Mouse (Mus musculus) forebrain, embryonic 12.5 days (tissue): ENCODE measurements around the gene Fam151a. TPM values are rescaled to one million over a fixed set of nuclear protein-coding genes. Genes with fewer than 3 reads are reported as not detected.
A peak's percentile ranks its signal among the peaks of the same experiment; 100 is the strongest.
"Not testable (repeated sequence)": the region's sequence is repeated elsewhere in the genome, so short reads cannot be mapped to it uniquely, and the experiment has no call there.

ENCODE experiments used
- ATAC-seq: fragments of 200-750 bp; cut with Nextera tagmentation; 2 replicates; pipeline ENCODE4 v1.8.0; 2017; ENCODE audit warnings: moderate TSS enrichment; ENCODE audit not compliant: low FRiP score
- H3K27ac ChIP-seq: fragments of 300-500 bp; sonication (generic); 2 replicates; pipeline ENCODE4 v1.5.1; 2016; ENCODE audit warnings: mild to moderate bottlenecking
- H3K27me3 ChIP-seq: fragments of 300-500 bp; sonication (generic); 2 replicates; pipeline ENCODE4 v1.6.1; 2016; ENCODE audit warnings: mild to moderate bottlenecking
- H3K36me3 ChIP-seq: fragments of 300-500 bp; sonication (generic); replicated peaks from 2 replicates; pipeline ENCODE4 v1.6.1; 2016; ENCODE audit warnings: mild to moderate bottlenecking
- H3K4me1 ChIP-seq: fragments of 300-500 bp; sonication (generic); 2 replicates; pipeline ENCODE4 v1.6.1; 2016
- H3K4me2 ChIP-seq: fragments of 300-500 bp; sonication (generic); 2 replicates; pipeline ENCODE4 v1.6.1; 2016; ENCODE audit warnings: mild to moderate bottlenecking, moderate library complexity
- H3K4me3 ChIP-seq: fragments of 300-500 bp; sonication (generic); replicated peaks from 2 replicates; pipeline ENCODE4 v1.5.1; 2016; ENCODE audit warnings: mild to moderate bottlenecking
- H3K9ac ChIP-seq: fragments of 300-500 bp; sonication (generic); 2 replicates; pipeline ENCODE4 v1.6.1; 2016; ENCODE audit warnings: mild to moderate bottlenecking
- H3K9me3 ChIP-seq: fragments of 300-500 bp; sonication (generic); 2 replicates; pipeline ENCODE4 v1.6.1; 2016
- WGBS: fragments of 180-500 bp; shearing (Covaris S2); methylation state at CpG from one replicate; pipeline ENCODE4 v1.1.7; 2016; 5-methylcytosine and 5-hydroxymethylcytosine counted together
- polyA plus RNA-seq: library from polyadenylated mRNA; unstranded; fragments of >200 nt; fragmentation: Nextera tagmentation; extraction: Ambion mirVana; gene quantifications from 2 replicates; pipeline ENCODE4 v1.2.1, GENCODE M21; 2016

Fam151a gene
- polyA plus RNA-seq, 1 experiment from 2014 or later: not detected

DNA sequence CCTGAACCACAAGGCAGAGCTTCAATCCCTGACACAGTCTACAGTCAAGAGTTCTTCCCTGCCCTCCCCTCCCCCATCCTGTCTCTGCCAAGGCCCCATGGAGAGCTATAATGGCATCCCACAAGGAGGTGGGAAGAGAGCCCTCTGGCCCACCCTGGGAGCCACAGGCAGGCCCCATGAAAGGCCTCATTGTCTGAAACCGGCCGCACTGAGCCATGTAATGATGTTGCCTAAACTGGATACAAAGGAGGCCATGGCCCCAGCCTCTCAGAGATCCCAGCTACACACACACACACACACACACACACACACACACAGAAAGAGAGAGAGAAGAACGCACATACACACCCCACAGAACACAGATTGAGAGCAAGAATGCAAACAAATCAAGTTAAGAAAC is 46.4 kb downstream of the Fam151a start:
- peaks cover 4% of the 10 kb centered on the region; the same call in 1 of the 2 replicates for H3K27me3 ChIP-seq
- ATAC-seq: peak; percentile 80
- H3K9ac ChIP-seq: no peak overlapping the region
- H3K4me1 ChIP-seq: peaks cover 55% of the 10 kb centered on the region
- no peaks in the 10 kb centered on the region for H3K9me3 ChIP-seq
- H3K4me3 ChIP-seq: no peak overlapping the region
- H3K36me3 ChIP-seq: no peaks in the 10 kb centered on the region
- H3K4me2 ChIP-seq: no peak overlapping the region
- H3K27ac ChIP-seq: 0 out of 2 replicates have a peak overlapping the region, but pooled peaks have one; percentile 21
- 0% methylated on average over 3 of the region's 3 CpGs for WGBS

DNA sequence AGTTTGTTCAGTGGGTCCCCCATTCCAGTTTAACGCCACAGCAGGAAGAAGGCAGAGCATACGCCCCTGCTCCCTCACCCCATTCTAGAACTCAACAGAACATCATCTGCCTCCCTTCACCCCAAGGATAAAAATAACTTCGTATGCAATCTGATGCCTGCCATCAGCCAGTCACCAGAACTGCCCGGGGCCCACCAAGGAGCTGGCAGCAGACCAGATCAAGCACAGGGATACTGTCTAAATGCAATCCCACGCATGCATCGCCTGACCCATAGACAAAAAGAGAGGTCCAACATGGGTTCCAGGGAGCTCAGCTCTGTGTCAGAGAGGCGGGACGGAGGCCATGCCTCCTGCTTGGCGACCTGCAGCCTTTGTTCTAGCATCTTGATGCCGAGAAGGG is 49.4 kb downstream of the Fam151a start:
- no peak for ATAC-seq
- no peaks in the 10 kb centered on the region for H3K36me3 ChIP-seq
- no peak overlapping the region for H3K4me2 ChIP-seq
- H3K27ac ChIP-seq: no peak overlapping the region
- no peak overlapping the region for H3K9ac ChIP-seq
- no peak overlapping the region for H3K4me3 ChIP-seq
- H3K4me1 ChIP-seq: peaks cover 65% of the 10 kb centered on the region
- 0 out of 2 replicates have a peak, but pooled peaks cover 4% of the 10 kb centered on the region for H3K27me3 ChIP-seq
- 77% methylated on average over 10 of the region's 10 CpGs for WGBS
- no peaks in the 10 kb centered on the region for H3K9me3 ChIP-seq

DNA sequence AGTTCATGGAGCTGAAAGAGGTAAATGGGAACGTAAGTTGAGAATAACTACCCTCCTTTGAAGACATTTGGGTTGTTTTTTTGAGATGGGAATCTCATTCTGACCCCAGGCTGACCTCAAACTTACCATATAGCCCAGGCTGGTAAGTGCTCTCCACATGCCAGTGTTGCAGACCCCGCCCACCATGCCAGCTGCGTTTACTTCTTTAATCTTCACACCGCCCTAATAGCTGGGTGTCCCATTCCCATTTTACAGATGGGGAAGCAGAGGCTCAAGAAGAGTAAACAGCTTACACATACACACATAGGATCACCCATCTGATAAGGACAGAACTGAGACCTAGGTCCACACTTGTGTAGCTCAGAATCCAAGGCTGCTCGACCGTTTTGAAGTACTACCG is 51.1 kb downstream of the Fam151a start:
- Histone ChIP-seq H3K4me2 (no peak overlapping the region), H3K27me3 (no peaks in the 10 kb centered on the region), H3K4me3 (no peak overlapping the region), H3K36me3 (no peaks in the 10 kb centered on the region), H3K4me1 (peaks cover 51% of the 10 kb centered on the region), H3K9me3 (no peaks in the 10 kb centered on the region), H3K27ac (no peak overlapping the region), H3K9ac (no peak overlapping the region)
- 93% methylated on average over 7 of the region's 7 CpGs for WGBS
- no peak for ATAC-seq

DNA sequence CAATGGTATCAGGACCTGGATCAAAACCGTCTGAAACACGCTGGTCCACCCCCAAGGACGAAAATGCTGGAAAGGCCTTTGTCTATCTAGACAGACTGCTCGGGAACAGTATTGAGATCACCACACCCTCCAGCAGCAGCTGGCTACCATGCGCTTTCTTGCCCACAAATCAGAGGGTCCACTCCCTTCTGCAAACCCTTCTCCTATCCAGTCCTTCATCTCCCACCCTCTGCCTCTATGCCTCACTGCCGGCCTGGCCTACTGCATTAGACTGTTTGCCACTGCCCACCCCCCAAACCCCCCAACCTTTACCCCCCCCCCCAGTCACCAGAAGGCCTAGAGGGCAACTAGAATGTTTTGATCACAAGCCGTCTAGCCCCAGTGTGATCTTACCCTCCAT is 51.7 kb downstream of the Fam151a start:
- Histone ChIP-seq H3K27me3 (no peaks in the 10 kb centered on the region), H3K4me2 (no peak overlapping the region), H3K36me3 (no peaks in the 10 kb centered on the region), H3K4me3 (no peak overlapping the region), H3K27ac (peak overlapping the region; percentile 91), H3K9me3 (no peaks in the 10 kb centered on the region), H3K9ac (no peak overlapping the region), H3K4me1 (peaks cover 50% of the 10 kb centered on the region)
- ATAC-seq: peak; percentile 47
- 46% methylated on average over 7 of the region's 7 CpGs for WGBS

DNA sequence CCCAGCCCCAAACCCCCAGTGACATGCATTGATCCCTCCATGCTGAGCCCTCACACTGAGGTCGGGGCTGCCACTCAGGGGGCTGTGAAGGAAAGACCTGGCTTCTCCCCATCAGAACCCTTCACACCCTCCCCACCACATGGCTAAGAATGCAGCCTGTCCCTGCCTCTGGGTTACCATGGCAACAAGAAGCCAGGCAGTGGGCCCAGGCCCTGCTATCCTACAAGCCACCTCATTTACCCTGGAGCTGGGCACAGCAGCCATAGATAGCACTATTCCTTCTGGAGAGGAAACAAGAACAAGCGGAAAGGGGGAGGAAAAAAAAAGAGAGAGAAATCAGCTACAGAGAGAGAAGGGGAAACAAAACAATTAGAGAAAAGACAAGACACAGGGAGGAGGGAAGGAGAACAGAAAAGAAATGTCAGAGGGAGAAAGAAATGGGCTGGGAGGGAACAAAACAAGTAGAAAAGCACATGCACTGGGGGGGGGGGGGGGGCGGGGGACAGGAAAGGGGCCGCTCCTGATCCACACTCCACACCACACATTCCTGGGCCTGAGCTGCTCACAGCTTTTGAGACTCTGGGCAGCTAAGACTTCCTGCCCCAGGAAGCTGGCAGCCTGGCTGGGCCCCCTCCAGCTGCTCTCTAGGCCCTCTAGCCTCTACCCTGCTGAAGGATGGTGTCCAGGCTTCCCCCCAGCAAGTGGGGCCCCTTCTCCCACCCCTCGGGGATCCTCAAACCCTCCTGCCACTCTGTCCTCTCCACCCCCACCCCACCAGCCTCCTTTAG is 52.3 kb downstream of the Fam151a start:
- Histone ChIP-seq H3K4me3 (no peak overlapping the region), H3K9ac (peak overlapping the region; percentile 47)
- WGBS: 6% methylated on average over 3 of the region's 5 CpGs

DNA sequence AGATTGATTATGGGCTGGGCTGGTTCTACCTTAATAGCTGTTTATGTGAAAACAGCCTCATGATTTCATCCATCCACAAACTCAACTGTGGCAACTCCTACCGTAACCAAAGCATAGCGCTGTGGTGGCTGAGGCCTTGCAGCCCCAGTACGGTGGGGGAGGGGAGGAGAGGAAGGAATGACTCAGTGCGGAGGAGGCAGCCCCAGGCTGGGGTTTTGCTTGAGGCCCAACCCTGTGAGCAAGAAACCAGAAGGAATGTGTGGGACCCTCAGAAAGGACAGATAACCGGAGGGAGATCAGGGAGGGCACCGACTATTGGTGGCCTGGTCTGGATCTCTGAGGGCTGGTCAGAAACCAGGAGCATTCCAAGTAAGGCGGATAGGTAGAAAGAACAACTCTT is 54.1 kb downstream of the Fam151a start:
- Histone ChIP-seq H3K9ac (no peak overlapping the region), H3K27ac (no peak overlapping the region), H3K27me3 (no peaks in the 10 kb centered on the region), H3K36me3 (no peaks in the 10 kb centered on the region), H3K4me1 (peaks cover 37% of the 10 kb centered on the region), H3K4me3 (no peak overlapping the region), H3K4me2 (no peak overlapping the region), H3K9me3 (no peaks in the 10 kb centered on the region)
- ATAC-seq: no peak
- WGBS: 68% methylated on average over 7 of the region's 7 CpGs

More for the DNA sequence above, 52.3 kb downstream of the Fam151a start:
- peak overlapping the region; percentile 91 for H3K27ac ChIP-seq
- peak; percentile 92 for ATAC-seq
- no peaks in the 10 kb centered on the region for H3K9me3 ChIP-seq
- 0 out of 2 replicates have a peak overlapping the region, but pooled peaks have one; percentile 21 for H3K4me2 ChIP-seq
- H3K27me3 ChIP-seq: no peaks in the 10 kb centered on the region
- H3K36me3 ChIP-seq: no peaks in the 10 kb centered on the region
- peaks cover 44% of the 10 kb centered on the region for H3K4me1 ChIP-seq

DNA sequence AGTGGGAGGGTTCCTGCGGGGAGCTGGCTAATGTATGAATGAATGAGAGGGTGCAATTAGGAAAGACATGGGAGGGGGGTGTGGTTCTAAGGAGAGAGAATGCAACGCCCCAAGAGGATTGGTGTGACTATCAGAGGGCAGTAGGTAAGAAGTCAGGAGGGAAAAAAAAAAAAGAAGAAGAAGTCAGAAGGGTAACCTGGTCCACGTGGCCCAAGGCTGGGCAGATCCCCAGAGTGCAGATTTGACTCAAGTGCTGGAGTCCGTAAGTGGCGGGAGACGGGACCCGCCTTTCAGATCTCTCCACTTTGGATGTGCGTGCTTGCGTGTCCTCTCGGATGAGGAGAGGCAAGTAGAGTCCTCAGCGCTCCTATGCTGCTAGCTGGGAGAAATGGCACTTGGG is 54.9 kb downstream of the Fam151a start:
- no peak overlapping the region for H3K9ac ChIP-seq
- no peaks in the 10 kb centered on the region for H3K9me3 ChIP-seq
- no peak overlapping the region for H3K4me3 ChIP-seq
- no peaks in the 10 kb centered on the region for H3K36me3 ChIP-seq
- 83% methylated on average over 11 of the region's 11 CpGs for WGBS
- peaks cover 37% of the 10 kb centered on the region for H3K4me1 ChIP-seq
- H3K4me2 ChIP-seq: no peak overlapping the region
- no peak overlapping the region for H3K27ac ChIP-seq
- no peaks in the 10 kb centered on the region for H3K27me3 ChIP-seq
- no peak for ATAC-seq

DNA sequence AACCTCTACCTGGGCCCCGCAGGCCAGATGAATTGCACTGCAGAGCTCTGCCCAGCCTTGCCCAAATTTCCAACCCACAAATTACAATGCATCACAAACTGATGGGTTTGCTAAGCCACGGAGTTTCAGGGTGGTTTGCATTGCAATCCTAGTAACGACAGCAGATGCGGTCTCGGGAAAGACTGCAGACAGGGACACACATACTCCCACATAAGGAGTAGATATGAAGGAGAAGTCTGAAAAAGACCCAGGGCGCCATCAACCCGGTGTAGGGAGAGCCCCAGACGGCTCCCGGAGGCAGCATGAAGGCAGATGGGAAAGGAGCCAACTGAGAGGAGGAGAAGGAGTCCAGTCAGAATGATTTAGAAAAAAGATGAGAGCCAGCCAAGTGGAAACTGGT is 56.0 kb downstream of the Fam151a start:
- Histone ChIP-seq H3K9me3 (no peaks in the 10 kb centered on the region), H3K9ac (no peak overlapping the region), H3K4me3 (no peak overlapping the region), H3K4me2 (no peak overlapping the region), H3K27me3 (no peaks in the 10 kb centered on the region), H3K4me1 (peaks cover 37% of the 10 kb centered on the region), H3K27ac (no peak overlapping the region), H3K36me3 (no peaks in the 10 kb centered on the region)
- WGBS: 74% methylated on average over 9 of the region's 9 CpGs
- no peak for ATAC-seq

DNA sequence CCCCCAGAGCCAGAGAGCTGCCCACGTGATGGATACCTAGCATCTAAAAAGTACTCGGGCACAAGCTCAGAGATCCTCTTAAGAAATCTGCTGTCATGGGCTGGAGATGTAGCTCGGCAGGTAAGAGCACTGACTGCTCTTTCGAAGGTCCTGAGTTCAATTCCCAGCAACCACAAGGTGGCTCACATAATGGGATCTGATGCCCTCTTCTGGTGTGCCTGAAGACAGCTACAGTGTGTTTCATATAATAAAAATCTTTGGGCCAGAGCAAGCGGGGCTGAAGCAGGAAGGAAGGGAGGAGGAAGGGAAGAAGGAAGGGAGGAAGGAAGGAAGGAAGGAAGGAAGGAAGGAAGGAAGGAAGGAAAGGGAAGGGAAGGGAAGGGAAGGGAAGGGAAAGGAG is 56.5 kb downstream of the Fam151a start:
- peaks cover 35% of the 10 kb centered on the region for H3K4me1 ChIP-seq
- H3K9me3 ChIP-seq, H3K4me2 ChIP-seq, H3K36me3 ChIP-seq, H3K9ac ChIP-seq, H3K4me3 ChIP-seq, ATAC-seq, H3K27ac ChIP-seq, H3K27me3 ChIP-seq: not testable (repeated sequence)
- WGBS: 85% methylated on average over 5 of the region's 5 CpGs

DNA sequence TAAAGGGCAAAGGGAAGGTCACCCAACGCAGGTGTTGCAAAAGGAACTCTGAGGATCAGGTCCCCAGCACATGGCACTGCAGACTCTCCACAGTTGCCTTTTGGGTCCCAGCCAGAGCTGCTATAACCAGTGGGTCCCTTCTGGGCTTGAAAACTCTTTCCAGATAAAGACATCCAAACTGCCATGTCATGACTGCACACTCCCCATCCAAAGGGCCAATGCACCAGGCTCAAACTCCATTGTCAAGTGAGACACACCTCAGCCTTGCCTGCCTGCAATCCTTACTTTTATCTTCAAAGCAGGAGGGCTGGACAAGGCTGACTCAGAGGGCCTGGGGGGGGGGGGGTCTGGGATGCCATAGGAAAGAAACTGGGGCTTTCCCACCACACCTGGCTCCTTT is 57.2 kb downstream of the Fam151a start:
- 77% methylated on average over 1 of the region's 1 CpGs for WGBS
- no peak for ATAC-seq
- Histone ChIP-seq H3K9me3 (no peaks in the 10 kb centered on the region), H3K4me3 (no peak overlapping the region), H3K4me2 (no peak overlapping the region), H3K9ac (no peak overlapping the region), H3K27ac (no peak overlapping the region), H3K36me3 (no peaks in the 10 kb centered on the region), H3K27me3 (no peaks in the 10 kb centered on the region), H3K4me1 (peaks cover 28% of the 10 kb centered on the region)

DNA sequence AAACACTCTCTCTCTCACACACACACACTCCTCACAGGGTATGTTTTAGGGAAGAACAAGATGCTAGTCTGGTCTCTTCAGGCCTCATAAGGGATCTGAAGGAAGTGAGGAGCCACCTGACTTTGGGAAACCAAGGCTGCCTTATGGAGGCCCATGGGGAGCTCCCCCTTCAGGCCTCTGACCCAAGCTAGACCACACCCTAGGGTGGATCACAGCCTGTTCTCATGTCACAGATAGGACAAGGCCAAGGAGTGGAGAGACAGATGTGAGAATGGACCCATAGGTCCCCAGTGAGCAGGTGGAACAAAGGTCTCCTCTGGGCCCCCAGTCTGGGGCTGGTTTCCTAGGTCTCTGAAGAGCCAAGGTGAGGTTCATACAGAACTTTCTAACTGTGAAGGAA is 58.6 kb downstream of the Fam151a start:
- Histone ChIP-seq H3K27me3 (no peaks in the 10 kb centered on the region), H3K27ac (no peak overlapping the region), H3K9ac (no peak overlapping the region), H3K36me3 (no peaks in the 10 kb centered on the region), H3K4me3 (no peak overlapping the region), H3K4me2 (no peak overlapping the region), H3K9me3 (no peaks in the 10 kb centered on the region), H3K4me1 (peaks cover 15% of the 10 kb centered on the region)
- no peak for ATAC-seq

DNA sequence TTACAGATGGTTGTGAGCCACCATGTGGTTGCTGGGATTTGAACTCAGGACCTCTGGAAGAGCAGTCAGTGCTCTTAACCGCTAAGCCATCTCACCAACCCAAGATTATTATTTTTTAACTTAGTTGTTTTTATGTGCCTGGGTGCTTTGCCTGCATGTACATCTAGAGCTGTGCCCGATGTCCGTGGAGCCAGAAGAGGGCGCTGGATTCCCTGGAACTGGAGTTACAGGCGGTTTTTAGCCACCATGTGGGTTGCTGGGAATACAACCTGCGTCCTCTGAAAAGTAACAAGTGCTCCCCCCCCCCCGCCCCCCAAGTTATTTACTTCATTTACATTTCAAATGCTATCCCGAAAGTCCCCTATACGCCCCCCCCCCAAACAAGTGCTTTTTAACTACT is 60.1 kb downstream of the Fam151a start:
- H3K36me3 ChIP-seq: not testable (repeated sequence)

DNA sequence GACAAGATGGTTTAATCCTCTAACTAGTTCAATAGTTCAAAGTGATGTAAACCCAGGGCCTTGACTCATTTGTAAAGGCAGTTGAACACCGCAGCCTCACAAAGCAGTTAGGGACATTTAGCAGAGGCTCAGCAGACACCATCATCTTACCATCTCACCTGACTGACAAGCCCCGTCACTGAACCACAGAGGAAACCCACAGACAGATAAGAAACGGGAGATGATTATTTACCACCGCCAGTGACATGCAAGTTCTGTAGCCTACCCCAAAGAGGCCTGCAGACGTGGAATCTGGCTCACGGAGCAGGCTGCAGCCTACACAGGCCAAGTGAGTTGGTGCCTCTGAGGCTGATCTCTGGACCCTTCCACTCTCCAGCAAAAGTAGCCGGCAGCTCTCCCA is 60.6 kb downstream of the Fam151a start:
- Histone ChIP-seq H3K9me3 (no peaks in the 10 kb centered on the region), H3K4me3 (no peak overlapping the region), H3K4me2 (no peak overlapping the region), H3K9ac (no peak overlapping the region), H3K36me3 (no peaks in the 10 kb centered on the region), H3K27ac (no peak overlapping the region), H3K4me1 (peaks cover 9% of the 10 kb centered on the region; the same call in 1 of the 2 replicates), H3K27me3 (0 out of 2 replicates have a peak, but pooled peaks cover 10% of the 10 kb centered on the region)
- 94% methylated on average over 7 of the region's 7 CpGs for WGBS
- ATAC-seq: no peak

More for the DNA sequence above, 60.1 kb downstream of the Fam151a start:
- not testable (repeated sequence) for H3K4me1 ChIP-seq, H3K4me3 ChIP-seq, H3K27ac ChIP-seq, ATAC-seq, H3K9me3 ChIP-seq, H3K27me3 ChIP-seq, H3K4me2 ChIP-seq, H3K9ac ChIP-seq
- 90% methylated on average over 9 of the region's 9 CpGs for WGBS
